Mouse (Mus musculus): ENCODE results near the gene Gm5269. TPM values are rescaled to one million over a fixed set of nuclear protein-coding genes. Genes with fewer than 3 reads are reported as not detected.

The Gm5269 gene
- polyA plus RNA-seq, 1 experiment from 2014 or later, result not detected

Other genes starting within 250 kb of the Gm5269 start
- 58.0 and 62.6 TPM in 2 replicates for gene Wdr75, start 95.1 kb downstream of the Gm5269 start, polyA plus RNA-seq (2016; fragmentation: Nextera tagmentation; extraction: Ambion mirVana)
- 24.2 and 24.3 TPM in 2 replicates for gene Slc40a1, start 36.2 kb upstream of the Gm5269 start, polyA plus RNA-seq (2016; fragmentation: Nextera tagmentation; extraction: Ambion mirVana)
- gene Dnah7b, start 176.0 kb upstream of the Gm5269 start, polyA plus RNA-seq (2016; fragmentation: Nextera tagmentation; extraction: Ambion mirVana), result 2.0 and 2.1 TPM in 2 replicates